Mouse (Mus musculus) c-Kit-positive CD71-negative TER-119-negative erythroid progenitor cells, embryonic 14.5 days (primary cell): ENCODE results near the gene Shroom1.

ENCODE experiments used
- DNase-seq: peaks from one replicate; pipeline ENCODE4 v3.0.0-alpha.2; 2013; ENCODE audit warnings: low read depth

Gene Shroom1

GRCm38 (mm10) chr11:53481088-53481730 is 24.2 kb downstream of the Shroom1 start:
- no peak for DNase-seq

GRCm38 (mm10) chr11:53483159-53483891 is 26.3 kb downstream of the Shroom1 start:
- no peak for DNase-seq

- no peak for DNase-seq
Measured at GRCm38 (mm10) chr11:53485719-53486118, 28.7 kb downstream of the Shroom1 start.

GRCm38 (mm10) chr11:53486351-53486750 is 29.3 kb downstream of the Shroom1 start:
- DNase-seq: no peak

GRCm38 (mm10) chr11:53486822-53487594 is 30.0 kb downstream of the Shroom1 start:
- no peak for DNase-seq

GRCm38 (mm10) chr11:53489007-53489406 is 32.0 kb downstream of the Shroom1 start:
- DNase-seq: no peak

GRCm38 (mm10) chr11:53489421-53489820 is 32.4 kb downstream of the Shroom1 start:
- DNase-seq: no peak

- no peak for DNase-seq
Measured at GRCm38 (mm10) chr11:53491954-53492401, 35.0 kb downstream of the Shroom1 start.

GRCm38 (mm10) chr11:53493243-53493955 is 36.4 kb downstream of the Shroom1 start:
- no peak for DNase-seq

GRCm38 (mm10) chr11:53495417-53495816 is 38.4 kb downstream of the Shroom1 start:
- DNase-seq: no peak

GRCm38 (mm10) chr11:53496946-53497345 is 39.9 kb downstream of the Shroom1 start:
- DNase-seq: no peak

- no peak for DNase-seq
Measured at GRCm38 (mm10) chr11:53500569-53500968, 43.6 kb downstream of the Shroom1 start.

GRCm38 (mm10) chr11:53502039-53502765 is 45.2 kb downstream of the Shroom1 start:
- DNase-seq: no peak

- no peak for DNase-seq
Measured at GRCm38 (mm10) chr11:53503738-53504137, 46.7 kb downstream of the Shroom1 start.

- DNase-seq: no peak
Measured at GRCm38 (mm10) chr11:53504376-53504775, 47.4 kb downstream of the Shroom1 start.

GRCm38 (mm10) chr11:53505026-53505663 is 48.1 kb downstream of the Shroom1 start:
- DNase-seq: no peak

- no peak for DNase-seq
Measured at GRCm38 (mm10) chr11:53507098-53507805, 50.2 kb downstream of the Shroom1 start.

GRCm38 (mm10) chr11:53508152-53508551 is 51.1 kb downstream of the Shroom1 start:
- DNase-seq: no peak

GRCm38 (mm10) chr11:53508591-53508990 is 51.6 kb downstream of the Shroom1 start:
- DNase-seq: no peak

- DNase-seq: no peak
Measured at GRCm38 (mm10) chr11:53510351-53510750, 53.3 kb downstream of the Shroom1 start.
